Mouse (Mus musculus) thymus, adult 2 months (tissue): ENCODE data around the gene Fli1.

Experiments used
- CTCF ChIP-seq: fragments of 200-500 bp; IDR thresholded peaks from 2 replicates; pipeline ENCODE4 v1.5.1; 2012; ENCODE audit warnings: mild to moderate bottlenecking, control low read depth, low read length, moderate library complexity, borderline replicate concordance; ENCODE audit not compliant: control insufficient read depth, poor library complexity, insufficient read depth; ENCODE audit errors: extremely low read depth
- POLR2A ChIP-seq: fragments of 200-500 bp; IDR thresholded peaks from 2 replicates; pipeline ENCODE4 v1.6.1; 2012; ENCODE audit warnings: mild to moderate bottlenecking, low read length, control low read depth, moderate library complexity; ENCODE audit not compliant: control insufficient read depth, poor library complexity, insufficient read depth; ENCODE audit errors: extremely low read depth

DNA sequence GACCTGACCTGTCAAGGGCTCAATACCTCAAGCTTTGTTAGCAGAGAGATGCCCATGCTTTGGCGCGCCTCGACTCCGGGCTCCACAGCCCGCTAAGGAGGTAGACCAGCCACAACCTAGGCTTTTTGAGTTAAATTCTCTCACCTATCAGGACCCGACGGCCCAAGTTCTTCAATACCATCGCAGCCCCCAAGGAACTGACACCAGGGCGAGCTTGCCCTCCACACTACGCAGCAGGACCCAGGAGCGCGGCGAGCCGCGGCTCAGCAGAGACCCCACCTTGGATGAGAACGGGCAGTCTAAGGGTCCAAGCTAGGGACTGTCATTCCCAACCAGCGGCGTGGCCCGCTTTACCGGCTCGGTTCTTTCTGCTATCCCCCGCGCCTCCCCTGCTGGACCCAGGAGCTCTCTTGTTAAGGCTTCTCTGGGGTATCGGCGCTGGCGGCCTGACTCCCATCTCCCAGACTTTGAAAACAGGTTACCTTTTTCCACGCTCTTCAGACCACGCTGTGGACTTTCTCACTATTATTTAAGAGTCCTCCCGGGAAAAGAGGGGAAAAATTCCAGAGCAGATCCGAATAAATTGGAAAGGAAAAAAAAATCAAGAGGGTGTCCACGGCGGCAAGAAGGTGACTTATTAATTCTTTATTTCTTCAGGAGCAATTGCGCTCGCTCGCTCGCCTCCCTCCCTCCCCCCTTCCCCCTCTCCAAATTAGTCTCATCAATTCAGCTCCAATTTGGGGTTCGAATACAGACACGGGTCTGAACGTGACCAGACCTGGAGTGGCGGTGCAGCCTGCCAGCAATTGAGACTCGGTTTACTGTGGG is at the start of gene Fli1:
- no peak for TF ChIP-seq CTCF
- TF ChIP-seq POLR2A = no peak
